Mouse (Mus musculus) embryonic facial prominence, embryonic 15.5 days (tissue): ENCODE measurements around the gene Epb41l1. TPM values are rescaled to one million over a fixed set of nuclear protein-coding genes. Genes with fewer than 3 reads are reported as not detected.
"Not testable (repeated sequence)": the region's sequence is repeated elsewhere in the genome, so short reads cannot be mapped to it uniquely, and the experiment has no call there.

Source experiments
- ATAC-seq: fragments of 200-750 bp; cut with Nextera tagmentation; 2 replicates; pipeline ENCODE4 v1.8.0; 2017; ENCODE audit warnings: low read depth, moderate TSS enrichment; ENCODE audit not compliant: insufficient number of reproducible peaks, low FRiP score, low TSS enrichment
- H3K27ac ChIP-seq: fragments of 300-500 bp; sonication (generic); replicated peaks from 2 replicates; pipeline ENCODE4 v1.5.1; 2015; ENCODE audit warnings: mild to moderate bottlenecking, inconsistent platforms
- H3K27me3 ChIP-seq: fragments of 300-500 bp; sonication (generic); 2 replicates; pipeline ENCODE4 v1.6.1; 2015; ENCODE audit warnings: inconsistent platforms
- H3K36me3 ChIP-seq: fragments of 300-500 bp; sonication (generic); 2 replicates; pipeline ENCODE4 v1.6.1; 2015; ENCODE audit warnings: mild to moderate bottlenecking, inconsistent platforms
- H3K4me1 ChIP-seq: fragments of 300-500 bp; sonication (generic); 2 replicates; pipeline ENCODE4 v1.6.1; 2015; ENCODE audit warnings: inconsistent platforms
- H3K4me2 ChIP-seq: fragments of 300-500 bp; sonication (generic); replicated peaks from 2 replicates; pipeline ENCODE4 v1.6.1; 2015; ENCODE audit warnings: mild to moderate bottlenecking, inconsistent platforms
- H3K4me3 ChIP-seq: fragments of 300-500 bp; sonication (generic); replicated peaks from 2 replicates; pipeline ENCODE4 v1.5.1; 2015; ENCODE audit warnings: mild to moderate bottlenecking, inconsistent platforms
- H3K9ac ChIP-seq: fragments of 300-500 bp; sonication (generic); 2 replicates; pipeline ENCODE4 v1.6.1; 2015; ENCODE audit warnings: inconsistent platforms
- H3K9me3 ChIP-seq: fragments of 300-500 bp; sonication (generic); replicated peaks from 2 replicates; pipeline ENCODE4 v1.6.1; 2016; ENCODE audit warnings: inconsistent platforms
- WGBS: fragments of 180-500 bp; shearing (Covaris S2); methylation state at CpG from one replicate; pipeline ENCODE4 v1.1.7; 2015; 5-methylcytosine and 5-hydroxymethylcytosine counted together
- polyA plus RNA-seq: library from polyadenylated mRNA; unstranded; fragments of >200 nt; fragmentation: Nextera tagmentation; extraction: Ambion mirVana; gene quantifications from 2 replicates; pipeline ENCODE4 v1.2.1, GENCODE M21; 2015

Epb41l1 gene
- polyA plus RNA-seq, 1 experiment from 2014 or later, result 3.4 TPM

- Histone ChIP-seq H3K27me3 (no peaks in the 10 kb centered on the region), H3K27ac (no peak overlapping the region), H3K4me1 (no peaks in the 10 kb centered on the region), H3K4me3 (no peak overlapping the region), H3K9ac (no peak overlapping the region), H3K4me2 (no peak overlapping the region), H3K9me3 (no peaks in the 10 kb centered on the region), H3K36me3 (peaks cover 24% of the 10 kb centered on the region)
- WGBS, result 30% methylated on average over 7 of the region's 7 CpGs
- no peak for ATAC-seq
Measured at GRCm38 (mm10) chr2:156515565-156516185, 95.0 kb downstream of the Epb41l1 start.

GRCm38 (mm10) chr2:156516678-156517077 is 96.0 kb downstream of the Epb41l1 start:
- not testable (repeated sequence) for H3K4me1 ChIP-seq, H3K4me2 ChIP-seq, H3K4me3 ChIP-seq, H3K9me3 ChIP-seq, H3K27me3 ChIP-seq, H3K27ac ChIP-seq, H3K9ac ChIP-seq
- ATAC-seq, result peak; percentile 88; the same call in 1 of the 2 replicates
- 77% methylated on average over 2 of the region's 2 CpGs for WGBS
- peaks cover 34% of the 10 kb centered on the region for H3K36me3 ChIP-seq

- 78% methylated on average over 6 of the region's 6 CpGs for WGBS
- Histone ChIP-seq H3K9ac (no peak overlapping the region), H3K27me3 (no peaks in the 10 kb centered on the region), H3K27ac (no peak overlapping the region), H3K4me1 (no peaks in the 10 kb centered on the region), H3K4me2 (no peak overlapping the region), H3K9me3 (no peaks in the 10 kb centered on the region), H3K4me3 (no peak overlapping the region), H3K36me3 (peaks cover 44% of the 10 kb centered on the region)
- no peak for ATAC-seq
Measured at GRCm38 (mm10) chr2:156518306-156518705, 97.6 kb downstream of the Epb41l1 start.

- no peaks in the 10 kb centered on the region for H3K27me3 ChIP-seq
- peaks cover 39% of the 10 kb centered on the region for H3K36me3 ChIP-seq
- no peaks in the 10 kb centered on the region for H3K9me3 ChIP-seq
- no peaks in the 10 kb centered on the region for H3K4me1 ChIP-seq
- no peak for ATAC-seq
- no peak overlapping the region for H3K4me2 ChIP-seq
- WGBS, result 69% methylated on average over 5 of the region's 5 CpGs
- H3K27ac ChIP-seq, result no peak overlapping the region
- H3K9ac ChIP-seq, result no peak overlapping the region
- H3K4me3 ChIP-seq, result no peak overlapping the region
Measured at GRCm38 (mm10) chr2:156519584-156519983, 98.9 kb downstream of the Epb41l1 start.

- 87% methylated on average over 11 of the region's 11 CpGs for WGBS
- H3K27ac ChIP-seq, result no peak overlapping the region
- no peak overlapping the region for H3K4me2 ChIP-seq
- H3K4me1 ChIP-seq, result no peaks in the 10 kb centered on the region
- ATAC-seq, result no peak
- H3K4me3 ChIP-seq, result no peak overlapping the region
- no peaks in the 10 kb centered on the region for H3K9me3 ChIP-seq
- H3K27me3 ChIP-seq, result no peaks in the 10 kb centered on the region
- peaks cover 32% of the 10 kb centered on the region for H3K36me3 ChIP-seq
- no peak overlapping the region for H3K9ac ChIP-seq
Measured at GRCm38 (mm10) chr2:156522994-156523393, 102.3 kb downstream of the Epb41l1 start.

- H3K36me3 ChIP-seq, result peaks cover 32% of the 10 kb centered on the region
- 30% methylated on average over 3 of the region's 3 CpGs for WGBS
Measured at GRCm38 (mm10) chr2:156524078-156524477, 103.4 kb downstream of the Epb41l1 start.

GRCm38 (mm10) chr2:156529726-156530125 is 109.0 kb downstream of the Epb41l1 start:
- ATAC-seq, result no peak
- H3K36me3 ChIP-seq, result peaks cover 14% of the 10 kb centered on the region; the same call in 1 of the 2 replicates

More at GRCm38 (mm10) chr2:156524078-156524477, 103.4 kb downstream of the Epb41l1 start:
- no peaks in the 10 kb centered on the region for H3K9me3 ChIP-seq
- H3K27ac ChIP-seq, result no peak overlapping the region
- no peak for ATAC-seq
- H3K4me3 ChIP-seq, result no peak overlapping the region
- no peaks in the 10 kb centered on the region for H3K27me3 ChIP-seq
- H3K4me2 ChIP-seq, result no peak overlapping the region
- H3K9ac ChIP-seq, result no peak overlapping the region
- no peaks in the 10 kb centered on the region for H3K4me1 ChIP-seq

GRCm38 (mm10) chr2:156533160-156533559 is 112.5 kb downstream of the Epb41l1 start:
- H3K4me2 ChIP-seq, result no peak overlapping the region
- H3K4me3 ChIP-seq, result no peak overlapping the region
- no peaks in the 10 kb centered on the region for H3K4me1 ChIP-seq
- no peak overlapping the region for H3K27ac ChIP-seq
- H3K36me3 ChIP-seq, result peaks cover 26% of the 10 kb centered on the region
- 75% methylated on average over 2 of the region's 2 CpGs for WGBS
- no peaks in the 10 kb centered on the region for H3K27me3 ChIP-seq
- no peak for ATAC-seq
- H3K9me3 ChIP-seq, result no peaks in the 10 kb centered on the region
- no peak overlapping the region for H3K9ac ChIP-seq

More at GRCm38 (mm10) chr2:156529726-156530125, 109.0 kb downstream of the Epb41l1 start:
- H3K4me3 ChIP-seq, result no peak overlapping the region
- H3K4me1 ChIP-seq, result no peaks in the 10 kb centered on the region
- no peak overlapping the region for H3K27ac ChIP-seq
- 52% methylated on average over 2 of the region's 2 CpGs for WGBS
- H3K4me2 ChIP-seq, result no peak overlapping the region
- no peaks in the 10 kb centered on the region for H3K27me3 ChIP-seq
- no peaks in the 10 kb centered on the region for H3K9me3 ChIP-seq
- H3K9ac ChIP-seq, result no peak overlapping the region

GRCm38 (mm10) chr2:156538817-156539555 is 118.3 kb downstream of the Epb41l1 start:
- Histone ChIP-seq H3K4me3 (no peak overlapping the region), H3K27me3 (no peaks in the 10 kb centered on the region), H3K36me3 (peaks cover 34% of the 10 kb centered on the region), H3K9me3 (no peaks in the 10 kb centered on the region), H3K9ac (no peak overlapping the region), H3K4me1 (no peaks in the 10 kb centered on the region), H3K27ac (no peak overlapping the region), H3K4me2 (no peak overlapping the region)
- 77% methylated on average over 7 of the region's 7 CpGs for WGBS
- no peak for ATAC-seq

GRCm38 (mm10) chr2:156540991-156541390 is 120.3 kb downstream of the Epb41l1 start:
- Histone ChIP-seq H3K9me3 (no peaks in the 10 kb centered on the region), H3K27ac (no peak overlapping the region), H3K4me3 (no peak overlapping the region), H3K9ac (no peak overlapping the region), H3K36me3 (peaks cover 34% of the 10 kb centered on the region), H3K4me2 (no peak overlapping the region), H3K4me1 (no peaks in the 10 kb centered on the region), H3K27me3 (no peaks in the 10 kb centered on the region)
- WGBS, result 80% methylated on average over 7 of the region's 7 CpGs
- ATAC-seq, result no peak

GRCm38 (mm10) chr2:156542410-156542809 is 121.7 kb downstream of the Epb41l1 start:
- Histone ChIP-seq H3K4me2 (no peak overlapping the region), H3K27me3 (no peaks in the 10 kb centered on the region), H3K4me3 (no peak overlapping the region), H3K9ac (no peak overlapping the region), H3K36me3 (peaks cover 27% of the 10 kb centered on the region), H3K4me1 (peaks cover 5% of the 10 kb centered on the region), H3K9me3 (no peaks in the 10 kb centered on the region), H3K27ac (no peak overlapping the region)
- no peak for ATAC-seq
- 77% methylated on average over 8 of the region's 8 CpGs for WGBS
